Mouse (Mus musculus) forebrain, embryonic 15.5 days (tissue): Measurements from ENCODE around the gene Ccdc187. TPM values are rescaled to one million over a fixed set of nuclear protein-coding genes. Genes with fewer than 3 reads are reported as not detected.
A peak's percentile ranks its signal among the peaks of the same experiment; 100 is the strongest.

Experiments
- ATAC-seq: fragments of 200-750 bp; cut with Nextera tagmentation; replicated peaks from 2 replicates; pipeline ENCODE4 v1.8.0; 2017; ENCODE audit warnings: mild to moderate bottlenecking, moderate TSS enrichment, moderate library complexity
- H3K27ac ChIP-seq: fragments of 300-500 bp; sonication (generic); replicated peaks from 2 replicates; pipeline ENCODE4 v1.5.1; 2015; ENCODE audit warnings: mild to moderate bottlenecking, inconsistent platforms
- H3K27me3 ChIP-seq: fragments of 300-500 bp; sonication (generic); 2 replicates; pipeline ENCODE4 v1.6.1; 2015; ENCODE audit warnings: inconsistent platforms
- H3K36me3 ChIP-seq: fragments of 300-500 bp; sonication (generic); 2 replicates; pipeline ENCODE4 v1.6.1; 2015; ENCODE audit warnings: mild to moderate bottlenecking, inconsistent platforms
- H3K4me1 ChIP-seq: fragments of 300-500 bp; sonication (generic); 2 replicates; pipeline ENCODE4 v1.6.1; 2015; ENCODE audit warnings: inconsistent platforms
- H3K4me2 ChIP-seq: fragments of 300-500 bp; sonication (generic); replicated peaks from 2 replicates; pipeline ENCODE4 v1.6.1; 2015; ENCODE audit warnings: mild to moderate bottlenecking, inconsistent platforms
- H3K4me3 ChIP-seq: fragments of 300-500 bp; sonication (generic); 2 replicates; pipeline ENCODE4 v1.5.1; 2015; ENCODE audit warnings: mild to moderate bottlenecking, inconsistent platforms
- H3K9ac ChIP-seq: fragments of 300-500 bp; sonication (generic); replicated peaks from 2 replicates; pipeline ENCODE4 v1.6.1; 2015; ENCODE audit warnings: mild to moderate bottlenecking, inconsistent platforms
- H3K9me3 ChIP-seq: fragments of 300-500 bp; sonication (generic); 2 replicates; pipeline ENCODE4 v1.6.1; 2016; ENCODE audit warnings: inconsistent platforms
- WGBS: fragments of 180-500 bp; shearing (Covaris S2); methylation state at CpG from one replicate; pipeline ENCODE4 v1.1.7; 2015; ENCODE audit warnings: mixed read lengths; 5-methylcytosine and 5-hydroxymethylcytosine counted together
- polyA plus RNA-seq: library from polyadenylated mRNA; unstranded; fragments of >200 nt; fragmentation: Nextera tagmentation; extraction: Ambion mirVana; gene quantifications from 2 replicates; pipeline ENCODE4 v1.2.1, GENCODE M21; 2015

The Ccdc187 gene
- polyA plus RNA-seq, 1 experiment from 2014 or later, result 0.24 TPM

- no peaks in the 10 kb centered on the region for H3K4me1 ChIP-seq
- peaks cover 11% of the 10 kb centered on the region for H3K36me3 ChIP-seq
- H3K27me3 ChIP-seq, result no peaks in the 10 kb centered on the region
- no peak overlapping the region for H3K4me2 ChIP-seq
- WGBS, result 71% methylated on average over 4 of the region's 4 CpGs
- H3K9me3 ChIP-seq, result no peaks in the 10 kb centered on the region
- no peak overlapping the region for H3K9ac ChIP-seq
- H3K4me3 ChIP-seq, result no peak overlapping the region
- no peak overlapping the region for H3K27ac ChIP-seq
- no peak for ATAC-seq
Observed at GRCm38 (mm10) chr2:26230253-26230652, 64.1 kb downstream of the Ccdc187 start.

- no peak overlapping the region for H3K9ac ChIP-seq
- peaks cover 23% of the 10 kb centered on the region for H3K36me3 ChIP-seq
- no peaks in the 10 kb centered on the region for H3K27me3 ChIP-seq
- no peak overlapping the region for H3K4me2 ChIP-seq
- no peak overlapping the region for H3K4me3 ChIP-seq
- WGBS, result 68% methylated on average over 1 of the region's 1 CpGs
- no peak overlapping the region for H3K27ac ChIP-seq
- peak; percentile 87 for ATAC-seq
- H3K9me3 ChIP-seq, result no peaks in the 10 kb centered on the region
- no peaks in the 10 kb centered on the region for H3K4me1 ChIP-seq
Observed at GRCm38 (mm10) chr2:26227788-26228187, 66.6 kb downstream of the Ccdc187 start.

- no peak for ATAC-seq
- no peaks in the 10 kb centered on the region for H3K27me3 ChIP-seq
- H3K9ac ChIP-seq, result no peak overlapping the region
- no peaks in the 10 kb centered on the region for H3K9me3 ChIP-seq
- no peak overlapping the region for H3K4me2 ChIP-seq
- H3K4me3 ChIP-seq, result no peak overlapping the region
- no peaks in the 10 kb centered on the region for H3K4me1 ChIP-seq
- WGBS, result 75% methylated on average over 4 of the region's 4 CpGs
- peaks cover 43% of the 10 kb centered on the region for H3K36me3 ChIP-seq
- no peak overlapping the region for H3K27ac ChIP-seq
Observed at GRCm38 (mm10) chr2:26225242-26225641, 69.1 kb downstream of the Ccdc187 start.

GRCm38 (mm10) chr2:26223961-26224360 is 70.4 kb downstream of the Ccdc187 start:
- H3K36me3 ChIP-seq, result peaks cover 53% of the 10 kb centered on the region
- no peak overlapping the region for H3K4me3 ChIP-seq
- no peaks in the 10 kb centered on the region for H3K4me1 ChIP-seq
- no peak overlapping the region for H3K4me2 ChIP-seq
- no peaks in the 10 kb centered on the region for H3K27me3 ChIP-seq
- no peak overlapping the region for H3K27ac ChIP-seq
- no peak overlapping the region for H3K9ac ChIP-seq
- no peaks in the 10 kb centered on the region for H3K9me3 ChIP-seq
- WGBS, result 86% methylated on average over 3 of the region's 3 CpGs
- ATAC-seq, result no peak

GRCm38 (mm10) chr2:26214526-26214925 is 79.8 kb downstream of the Ccdc187 start:
- H3K36me3 ChIP-seq, result peaks cover 45% of the 10 kb centered on the region
- H3K9me3 ChIP-seq, result no peaks in the 10 kb centered on the region
- no peaks in the 10 kb centered on the region for H3K27me3 ChIP-seq
- H3K4me1 ChIP-seq, result peaks cover 10% of the 10 kb centered on the region
- H3K4me3 ChIP-seq, result no peak overlapping the region
- 12% methylated on average over 3 of the region's 3 CpGs for WGBS
- ATAC-seq, result peak; percentile 60; the same call in 1 of the 2 replicates
- H3K27ac ChIP-seq, result peak overlapping the region; percentile 52
- no peak overlapping the region for H3K4me2 ChIP-seq
- H3K9ac ChIP-seq, result no peak overlapping the region

- no peak overlapping the region for H3K4me2 ChIP-seq
- H3K9me3 ChIP-seq, result no peaks in the 10 kb centered on the region
- peaks cover 20% of the 10 kb centered on the region for H3K4me1 ChIP-seq
- H3K36me3 ChIP-seq, result peaks cover 18% of the 10 kb centered on the region
- H3K4me3 ChIP-seq, result no peak overlapping the region
- no peak overlapping the region for H3K27ac ChIP-seq
- ATAC-seq, result no peak
- 71% methylated on average over 3 of the region's 3 CpGs for WGBS
- no peak overlapping the region for H3K9ac ChIP-seq
- peaks cover 37% of the 10 kb centered on the region for H3K27me3 ChIP-seq
Observed at GRCm38 (mm10) chr2:26209566-26209965, 84.8 kb downstream of the Ccdc187 start.

GRCm38 (mm10) chr2:26208126-26208789 is 86.1 kb downstream of the Ccdc187 start, which contains the start of gene Lhx3:
Gene Lhx3 (minus strand): TSS chr2:26208289.
- no peak within 1 kb of the TSS for H3K27ac ChIP-seq
- peaks cover 14% of the 10 kb centered on the region for H3K4me1 ChIP-seq
- no peak within 1 kb of the TSS for H3K4me2 ChIP-seq
- WGBS, result 4% methylated on average over 19 of the region's 19 CpGs
- H3K9me3 ChIP-seq, result no peaks in the 10 kb centered on the region
- ATAC-seq, result no peak
- no peak within 1 kb of the TSS for H3K9ac ChIP-seq
- no peak within 1 kb of the TSS for H3K4me3 ChIP-seq
- peaks cover 18% of the 10 kb centered on the region for H3K36me3 ChIP-seq
- peaks cover 50% of the 10 kb centered on the region for H3K27me3 ChIP-seq

- Histone ChIP-seq H3K9me3 (no peaks in the 10 kb centered on the region), H3K4me3 (no peak overlapping the region), H3K9ac (no peak overlapping the region), H3K4me1 (peaks cover 21% of the 10 kb centered on the region), H3K4me2 (no peak overlapping the region), H3K27ac (no peak overlapping the region), H3K27me3 (peaks cover 57% of the 10 kb centered on the region), H3K36me3 (peaks cover 14% of the 10 kb centered on the region)
- no peak for ATAC-seq
- 5% methylated on average over 9 of the region's 9 CpGs for WGBS
Observed at GRCm38 (mm10) chr2:26207559-26207958, 86.8 kb downstream of the Ccdc187 start.

GRCm38 (mm10) chr2:26205761-26206160 is 88.6 kb downstream of the Ccdc187 start:
- no peak overlapping the region for H3K4me3 ChIP-seq

GRCm38 (mm10) chr2:26205126-26205525 is 89.2 kb downstream of the Ccdc187 start:
- Histone ChIP-seq H3K27ac (no peak overlapping the region), H3K36me3 (peaks cover under 1% of the 10 kb centered on the region), H3K4me1 (peaks cover 28% of the 10 kb centered on the region), H3K4me2 (no peak overlapping the region), H3K9ac (no peak overlapping the region), H3K4me3 (no peak overlapping the region), H3K27me3 (peaks cover 81% of the 10 kb centered on the region), H3K9me3 (no peaks in the 10 kb centered on the region)
- ATAC-seq, result no peak
- WGBS, result 2% methylated on average over 16 of the region's 16 CpGs

More at GRCm38 (mm10) chr2:26205761-26206160, 88.6 kb downstream of the Ccdc187 start:
- Histone ChIP-seq H3K4me1 (peaks cover 28% of the 10 kb centered on the region), H3K4me2 (no peak overlapping the region), H3K36me3 (peaks cover 7% of the 10 kb centered on the region), H3K9me3 (no peaks in the 10 kb centered on the region), H3K27ac (no peak overlapping the region), H3K9ac (no peak overlapping the region), H3K27me3 (peaks cover 75% of the 10 kb centered on the region)
- ATAC-seq, result no peak
- WGBS, result 9% methylated on average over 10 of the region's 10 CpGs

GRCm38 (mm10) chr2:26202849-26203475 is 91.4 kb downstream of the Ccdc187 start:
- H3K4me2 ChIP-seq, result peak overlapping the region; percentile 20; the same call in 1 of the 2 replicates
- no peak overlapping the region for H3K9ac ChIP-seq
- under 1% methylated on average over 36 of the region's 36 CpGs for WGBS

GRCm38 (mm10) chr2:26201926-26202848 is 92.2 kb downstream of the Ccdc187 start:
- Histone ChIP-seq H3K4me1 (peaks cover 24% of the 10 kb centered on the region), H3K9me3 (no peaks in the 10 kb centered on the region), H3K27ac (no peak overlapping the region), H3K4me3 (peak overlapping the region; percentile 12), H3K27me3 (peaks cover 99% of the 10 kb centered on the region), H3K4me2 (peak overlapping the region; percentile 20), H3K9ac (no peak overlapping the region), H3K36me3 (no peaks in the 10 kb centered on the region)
- no peak for ATAC-seq
- under 1% methylated on average over 77 of the region's 77 CpGs for WGBS

More at GRCm38 (mm10) chr2:26202849-26203475, 91.4 kb downstream of the Ccdc187 start:
- Histone ChIP-seq H3K9me3 (no peaks in the 10 kb centered on the region), H3K27me3 (peaks cover 99% of the 10 kb centered on the region), H3K4me1 (peaks cover 28% of the 10 kb centered on the region), H3K36me3 (no peaks in the 10 kb centered on the region), H3K4me3 (peak overlapping the region; percentile 12), H3K27ac (no peak overlapping the region)
- no peak for ATAC-seq
